Mouse (Mus musculus) thymus, postnatal 0 days (tissue): Measurements from ENCODE around the gene Olfr187. TPM values are rescaled to one million over a fixed set of nuclear protein-coding genes. Genes with fewer than 3 reads are reported as not detected.
"Not testable (repeated sequence)": the region's sequence is repeated elsewhere in the genome, so short reads cannot be mapped to it uniquely, and the experiment has no call there.

Experiments used
- DNase-seq: peaks from one replicate; pipeline ENCODE4 v3.0.0-alpha.2; 2015; ENCODE audit warnings: low spot score
- polyA plus RNA-seq: library from polyadenylated mRNA; unstranded; fragments of >200 nt; fragmentation: Nextera tagmentation; extraction: Ambion mirVana; gene quantifications from 2 replicates; pipeline ENCODE4 v1.2.1, GENCODE M21; 2015

The Olfr187 gene
- polyA plus RNA-seq, result not detected in 2 replicates

DNA sequence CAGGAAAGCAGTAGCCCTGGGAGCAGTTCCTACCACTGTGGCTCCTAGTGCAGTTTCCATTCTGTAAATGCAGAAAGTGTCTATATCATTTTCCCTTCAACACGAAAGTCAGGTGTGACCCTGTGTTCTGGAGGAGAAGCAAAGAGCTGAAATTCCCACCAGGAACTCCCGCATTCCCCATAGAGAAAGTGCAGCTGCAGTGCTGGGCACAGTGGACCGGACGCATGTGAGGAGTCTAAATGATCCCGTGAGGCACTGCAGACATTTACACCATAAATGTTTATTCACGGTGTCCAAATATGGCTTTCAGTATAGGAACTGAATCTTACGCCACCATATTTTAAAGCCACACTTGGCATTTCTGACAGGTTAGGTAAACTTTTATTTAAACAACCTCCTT is at the start of gene Olfr187:
Gene Olfr187 (minus strand): TSS at position 58 of the 400 bp plus-strand sequence.
- DNase-seq, result no peak

DNA sequence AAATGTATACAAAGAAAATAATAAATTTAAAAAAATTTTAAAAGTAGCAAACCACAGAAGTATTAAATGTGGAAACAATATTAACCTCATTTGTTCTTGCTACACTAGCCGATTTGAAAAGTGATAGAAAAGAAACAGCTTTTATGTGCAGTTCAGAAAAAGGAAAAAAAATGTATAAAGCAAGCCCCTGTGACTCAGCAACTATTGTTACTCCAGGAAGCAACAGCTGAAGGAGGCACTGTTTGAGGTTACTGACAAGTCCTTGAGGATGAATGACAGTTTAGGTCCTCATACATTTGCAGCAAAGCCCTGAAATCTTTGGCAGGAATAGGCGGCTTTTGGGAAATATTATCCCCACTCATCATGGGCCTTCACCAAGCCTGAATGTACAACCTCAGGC is 41.5 kb upstream of the Olfr187 start:
- not testable (repeated sequence) for DNase-seq

DNA sequence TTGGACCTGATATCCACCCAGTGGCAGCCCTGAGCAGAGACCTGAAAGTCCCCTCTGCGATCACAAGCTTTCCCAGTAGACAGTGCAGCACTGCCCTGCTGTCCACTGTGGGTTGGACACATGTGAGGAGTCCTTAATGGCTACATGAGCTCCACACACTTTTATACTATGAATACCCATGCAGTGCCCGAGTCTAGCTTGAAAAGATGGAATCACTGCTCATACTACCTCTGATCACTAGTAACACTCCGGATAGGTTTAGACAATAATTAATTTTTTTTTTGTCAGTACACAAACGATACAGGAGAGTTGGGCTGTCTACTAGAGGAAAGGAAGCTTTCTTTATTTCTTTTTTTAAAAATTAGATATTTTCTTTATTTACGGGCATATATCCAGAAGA is 38.3 kb upstream of the Olfr187 start, which contains the start of gene Olfr190:
Gene Olfr190 (minus strand): TSS at position 101 of the 400 bp plus-strand sequence.
- no peak for DNase-seq

DNA sequence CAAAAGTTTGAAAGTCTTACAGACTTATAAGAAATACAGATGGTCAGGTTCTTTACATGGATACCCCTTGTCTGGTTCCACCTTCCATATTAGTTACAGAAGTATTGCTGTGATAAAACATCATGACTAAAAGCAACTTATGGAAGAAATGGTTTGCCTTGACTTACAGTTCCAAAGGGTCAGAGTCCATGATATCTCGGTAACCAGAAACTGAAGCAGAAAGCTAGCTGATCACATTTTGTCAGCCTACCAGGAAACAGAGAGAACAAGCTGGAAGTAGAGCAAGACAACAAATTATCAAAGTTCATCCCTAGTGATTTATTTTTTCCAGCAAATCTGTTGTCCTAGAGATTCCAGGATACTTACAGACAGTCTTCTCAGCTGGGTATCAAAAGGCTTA is 34.0 kb upstream of the Olfr187 start:
- no peak for DNase-seq

DNA sequence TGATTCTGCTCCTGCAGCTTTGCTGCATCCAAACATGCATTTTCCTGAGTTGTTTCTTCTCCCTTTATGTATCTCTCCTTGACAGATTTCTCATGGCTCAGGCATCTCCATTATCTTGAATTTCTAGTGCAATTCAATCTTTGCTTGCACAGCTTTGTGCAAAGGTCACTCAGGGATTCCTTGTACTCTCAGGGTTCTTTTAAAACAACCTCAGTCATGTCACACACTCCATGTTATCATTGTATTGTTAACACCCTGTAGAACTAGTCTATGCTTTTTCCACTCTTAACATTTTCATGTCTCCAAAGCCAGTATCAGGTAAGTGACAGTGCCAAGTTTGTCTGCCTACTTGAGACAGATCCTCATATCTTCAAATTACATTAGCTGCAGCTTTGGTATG is 32.2 kb upstream of the Olfr187 start:
- no peak for DNase-seq

DNA sequence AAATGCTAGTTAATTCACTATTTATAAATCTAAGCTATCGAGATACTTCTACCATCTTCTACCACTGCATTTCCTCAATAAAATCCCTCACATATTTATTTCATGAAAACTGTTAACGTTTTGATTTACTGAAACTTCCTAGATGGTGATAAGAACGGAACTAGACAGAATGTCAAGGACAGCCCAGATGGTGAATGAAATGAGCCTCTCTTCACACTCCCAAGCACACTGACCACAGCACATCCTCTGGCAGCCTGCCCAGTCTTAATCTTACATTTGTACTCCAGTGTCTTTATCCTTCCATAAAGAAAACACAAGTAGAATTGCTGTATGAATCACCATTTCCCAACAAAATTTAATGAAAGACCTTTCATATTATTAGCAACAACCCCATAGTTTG is 22.8 kb upstream of the Olfr187 start:
- not testable (repeated sequence) for DNase-seq

DNA sequence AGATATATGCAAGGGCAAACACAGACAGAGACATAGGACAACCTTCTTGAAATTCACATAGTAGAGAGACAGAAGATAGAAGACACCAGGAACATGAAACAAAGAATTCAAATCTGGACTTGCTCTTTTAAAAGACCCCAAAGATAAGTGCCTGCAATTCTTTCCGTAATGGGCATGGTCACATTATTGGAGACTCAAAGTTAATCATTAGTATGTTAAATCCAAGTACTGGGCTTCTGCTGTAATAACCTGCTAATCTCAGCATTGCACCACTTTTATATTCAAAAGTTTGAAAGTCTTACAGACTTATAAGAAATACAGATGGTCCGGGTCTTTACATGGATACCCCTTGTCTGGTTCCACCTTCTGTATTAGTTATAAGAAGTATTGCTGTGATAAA is 9.7 kb upstream of the Olfr187 start:
- not testable (repeated sequence) for DNase-seq

DNA sequence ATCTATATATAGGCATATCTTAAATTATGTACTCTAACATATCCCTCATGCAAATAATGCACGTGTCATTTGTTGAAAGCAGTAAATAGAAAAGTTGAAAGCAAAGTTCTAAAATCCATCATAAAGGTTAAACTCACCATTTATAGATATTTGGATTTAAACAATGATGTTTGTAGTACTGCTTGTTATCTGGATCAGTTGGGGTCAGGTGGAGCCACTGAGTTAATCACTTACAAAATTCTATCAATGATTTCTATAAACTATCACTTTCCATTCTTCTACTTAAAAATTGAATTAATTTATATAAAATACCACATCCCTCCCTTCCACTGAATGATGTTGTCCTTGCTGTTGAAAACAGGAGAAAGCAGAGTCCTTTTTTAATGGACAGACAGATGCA is 9.3 kb upstream of the Olfr187 start:
- DNase-seq, result no peak

DNA sequence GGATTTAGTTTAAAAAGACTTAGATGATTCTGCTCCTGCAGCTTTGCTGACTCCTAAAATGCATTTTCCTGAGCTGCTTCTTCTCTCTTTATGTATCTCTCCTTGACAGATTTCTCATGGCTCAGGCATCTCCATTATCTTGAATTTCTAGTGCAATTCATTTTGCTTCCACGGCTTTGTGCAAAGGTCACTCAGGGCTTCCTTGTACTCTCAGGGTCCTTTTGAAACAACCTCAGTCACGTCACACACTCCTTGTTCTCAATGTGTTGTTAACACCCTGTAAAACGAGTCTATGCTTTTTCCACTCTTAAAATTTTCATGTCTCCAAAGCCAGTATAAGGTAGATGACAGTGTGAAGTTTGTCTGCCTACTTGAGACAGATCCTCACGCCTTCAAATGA is 8.0 kb upstream of the Olfr187 start:
- DNase-seq, result no peak

DNA sequence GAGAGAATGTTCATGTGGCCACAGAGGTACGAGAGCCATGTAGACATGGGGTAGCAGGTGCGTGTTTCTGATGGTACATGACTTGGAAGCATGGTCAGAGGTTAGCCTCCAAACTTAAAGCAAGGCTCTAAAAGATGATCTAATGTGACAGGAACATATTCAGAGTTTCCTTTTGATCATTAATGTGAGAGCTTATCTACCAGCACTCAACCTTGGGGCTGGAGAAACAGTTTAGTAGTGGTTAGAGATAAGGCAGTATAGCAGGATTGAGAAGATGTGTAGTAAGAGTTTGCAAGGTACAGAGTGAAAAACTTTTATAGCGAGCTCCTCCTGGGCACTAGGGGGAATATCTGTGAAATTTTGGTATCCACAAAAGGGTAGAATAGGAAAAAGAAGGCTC is 6.3 kb upstream of the Olfr187 start:
- DNase-seq, result no peak

DNA sequence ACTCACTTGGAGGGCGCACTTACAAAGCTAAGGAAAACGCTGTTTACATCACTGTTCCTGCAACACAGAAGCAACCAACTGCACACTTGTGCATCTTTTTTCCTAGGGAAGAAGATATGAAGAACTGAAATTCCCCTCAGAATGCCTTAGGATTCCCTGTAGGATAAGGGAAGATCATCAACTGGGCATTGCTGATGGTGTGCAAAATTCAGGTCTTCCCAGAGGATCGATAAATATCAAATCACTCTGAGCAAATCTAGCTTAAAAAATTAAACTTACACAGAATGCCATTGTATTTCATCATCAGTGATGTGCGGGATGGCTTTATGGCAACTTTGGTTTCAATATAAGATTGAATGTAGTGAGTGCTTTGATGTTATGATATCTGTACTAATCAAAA is 9.4 kb downstream of the Olfr187 start, which contains the start of gene Olfr186:
Gene Olfr186 (minus strand): TSS at position 101 of the 400 bp plus-strand sequence.
- no peak for DNase-seq

DNA sequence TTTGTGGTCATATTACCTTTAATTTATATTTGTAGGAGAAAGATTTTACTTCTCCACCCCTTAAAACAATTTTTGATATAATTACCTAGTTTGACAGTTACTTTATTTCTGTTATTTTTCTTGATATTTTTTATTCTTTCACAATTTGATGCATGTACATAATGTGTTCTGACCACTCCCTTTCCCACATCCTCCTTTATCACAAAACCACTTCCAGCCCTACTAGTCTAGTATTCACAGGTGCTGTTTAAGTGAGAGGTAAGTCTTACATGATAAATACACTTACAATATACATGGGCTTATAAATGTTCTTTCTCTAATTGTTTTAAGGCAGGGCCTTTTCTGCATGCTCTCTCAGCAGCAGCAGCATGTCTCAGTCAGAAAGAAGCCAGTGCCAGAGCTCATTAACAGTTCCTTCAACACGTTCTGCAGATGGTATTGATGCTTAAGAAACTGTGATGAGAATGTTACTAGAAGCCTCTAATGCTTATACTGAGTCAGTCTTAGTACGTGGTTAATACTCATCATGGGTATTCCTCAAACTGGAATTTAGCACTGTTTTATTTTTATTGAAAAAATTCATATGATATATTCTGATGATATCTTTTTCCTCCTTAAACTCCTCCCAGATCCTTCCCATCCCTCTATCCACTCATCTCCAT is 26.1 kb downstream of the Olfr187 start:
- DNase-seq, result no peak

DNA sequence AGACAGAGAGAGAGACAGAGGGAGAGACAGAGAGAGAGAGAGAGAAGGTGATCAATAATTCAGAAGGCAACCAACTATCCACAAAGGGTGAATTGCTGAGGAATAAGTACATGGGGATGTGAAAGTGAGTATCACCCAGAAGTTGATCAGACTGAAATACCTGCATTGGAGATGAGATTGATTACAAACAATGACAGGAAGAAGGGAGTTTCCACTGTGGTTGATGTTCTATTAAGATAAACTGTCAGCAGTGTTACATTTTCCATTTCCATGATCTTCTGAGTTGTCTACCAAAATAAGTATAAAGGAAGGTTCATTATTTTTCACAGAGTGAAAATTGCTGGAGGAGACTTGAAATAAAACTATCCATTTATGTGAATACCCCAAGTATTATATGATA is 32.4 kb downstream of the Olfr187 start:
- no peak for DNase-seq

DNA sequence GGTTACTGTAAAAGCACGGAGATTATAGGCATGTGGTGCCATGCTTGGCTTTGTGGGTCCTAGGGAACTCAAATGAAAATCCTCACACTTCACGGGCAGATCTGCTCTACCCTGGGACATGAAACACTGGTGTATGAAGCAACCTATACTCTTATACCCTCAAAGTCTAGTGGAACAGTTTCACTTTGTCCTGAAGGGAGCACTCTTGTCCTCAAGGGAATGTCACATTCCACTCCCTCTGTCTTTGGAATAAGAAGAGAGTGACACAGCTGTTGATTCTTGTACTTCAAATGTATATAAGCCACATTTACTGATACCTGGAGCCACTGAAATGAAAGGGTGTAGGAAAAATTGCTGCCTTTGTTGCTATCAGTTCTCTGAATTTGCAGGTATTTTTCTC is 44.5 kb downstream of the Olfr187 start, which contains the start of gene Olfr183:
Gene Olfr183 (plus strand): TSS at position 301 of the 400 bp plus-strand sequence.
- DNase-seq, result no peak

Other genes starting within 250 kb of the Olfr187 start
- gene Olfr173, start 239.5 kb downstream of the Olfr187 start, polyA plus RNA-seq, result not detected in 2 replicates
- gene Olfr175-ps1, start 213.0 kb downstream of the Olfr187 start, polyA plus RNA-seq, result not detected in 2 replicates
- gene Olfr177, start 165.0 kb downstream of the Olfr187 start, polyA plus RNA-seq, result not detected in 2 replicates
- not detected in 2 replicates for gene Olfr178, start 147.7 kb downstream of the Olfr187 start, polyA plus RNA-seq
- gene Olfr181, start 111.0 kb downstream of the Olfr187 start, polyA plus RNA-seq, result not detected in 2 replicates
- gene Olfr180, start 110.4 kb downstream of the Olfr187 start, polyA plus RNA-seq, result not detected in 2 replicates
- not detected in 2 replicates for gene Olfr183, start 44.4 kb downstream of the Olfr187 start, polyA plus RNA-seq
- gene Olfr186, start 9.5 kb downstream of the Olfr187 start, polyA plus RNA-seq, result not detected in 2 replicates
- not detected in 2 replicates for gene Olfr190, start 38.2 kb upstream of the Olfr187 start, polyA plus RNA-seq
- gene Olfr191, start 50.1 kb upstream of the Olfr187 start, polyA plus RNA-seq, result not detected in 2 replicates
- not detected in 2 replicates for gene Olfr193, start 72.1 kb upstream of the Olfr187 start, polyA plus RNA-seq
- gene Olfr194, start 81.3 kb upstream of the Olfr187 start, polyA plus RNA-seq, result not detected in 2 replicates
- not detected in 2 replicates for gene Olfr195, start 107.3 kb upstream of the Olfr187 start, polyA plus RNA-seq
- not detected in 2 replicates for gene Olfr196, start 130.7 kb upstream of the Olfr187 start, polyA plus RNA-seq
- gene Olfr198, start 163.8 kb upstream of the Olfr187 start, polyA plus RNA-seq, result not detected in 2 replicates
- gene Olfr199, start 180.0 kb upstream of the Olfr187 start, polyA plus RNA-seq, result not detected in 2 replicates
- not detected in 2 replicates for gene Olfr201, start 232.9 kb upstream of the Olfr187 start, polyA plus RNA-seq
- not detected in 2 replicates for gene Olfr202, start 247.0 kb upstream of the Olfr187 start, polyA plus RNA-seq